Mouse (Mus musculus): ENCODE data around the gene Mctp1. TPM values are rescaled to one million over a fixed set of nuclear protein-coding genes. Genes with fewer than 3 reads are reported as not detected.

Gene Mctp1
- polyA plus RNA-seq, 3 experiments from 2014 or later = 4.7 to 32.3 (median 12.1) TPM

GRCm38 (mm10) chr13:76840712-76841111 is 456.4 kb downstream of the Mctp1 start:
- ATAC-seq = no peak

- peak; percentile 43 for ATAC-seq
Measured at GRCm38 (mm10) chr13:76844629-76845255, 460.4 kb downstream of the Mctp1 start.

- no peak for ATAC-seq
Measured at GRCm38 (mm10) chr13:76850412-76851054, 466.2 kb downstream of the Mctp1 start.

GRCm38 (mm10) chr13:76854306-76854705 is 470.0 kb downstream of the Mctp1 start:
- no peak for ATAC-seq

GRCm38 (mm10) chr13:76855021-76855420 is 470.7 kb downstream of the Mctp1 start:
- no peak for ATAC-seq

GRCm38 (mm10) chr13:76857024-76857423 is 472.7 kb downstream of the Mctp1 start:
- no peak for ATAC-seq

- no peak for ATAC-seq
Measured at GRCm38 (mm10) chr13:76858078-76858482, 473.7 kb downstream of the Mctp1 start.

GRCm38 (mm10) chr13:76870291-76870690 is 486.0 kb downstream of the Mctp1 start:
- no peak for ATAC-seq

GRCm38 (mm10) chr13:76877887-76878763 is 493.8 kb downstream of the Mctp1 start:
- ATAC-seq = no peak

GRCm38 (mm10) chr13:76879008-76879407 is 494.7 kb downstream of the Mctp1 start:
- no peak for ATAC-seq

GRCm38 (mm10) chr13:76884517-76885092 is 500.3 kb downstream of the Mctp1 start:
- no peak for ATAC-seq

GRCm38 (mm10) chr13:76892987-76893386 is 508.7 kb downstream of the Mctp1 start:
- ATAC-seq = no peak

GRCm38 (mm10) chr13:76895770-76896456 is 511.6 kb downstream of the Mctp1 start:
- ATAC-seq = no peak

- ATAC-seq = no peak
Measured at GRCm38 (mm10) chr13:76896457-76896790, 512.1 kb downstream of the Mctp1 start.

- no peak for ATAC-seq
Measured at GRCm38 (mm10) chr13:76918321-76918720, 534.0 kb downstream of the Mctp1 start.

- no peak for ATAC-seq
Measured at GRCm38 (mm10) chr13:76926851-76927250, 542.5 kb downstream of the Mctp1 start.

- ATAC-seq = no peak
Measured at GRCm38 (mm10) chr13:76927875-76928440, 543.6 kb downstream of the Mctp1 start.

- ATAC-seq = no peak
Measured at GRCm38 (mm10) chr13:76929152-76929551, 544.8 kb downstream of the Mctp1 start.

GRCm38 (mm10) chr13:76932933-76933332 is 548.6 kb downstream of the Mctp1 start:
- no peak for ATAC-seq

- ATAC-seq = no peak
Measured at GRCm38 (mm10) chr13:76949234-76949633, 564.9 kb downstream of the Mctp1 start.

GRCm38 (mm10) chr13:76967588-76967987 is 583.3 kb downstream of the Mctp1 start:
- no peak for ATAC-seq

GRCm38 (mm10) chr13:76969386-76969785 is 585.1 kb downstream of the Mctp1 start:
- no peak for ATAC-seq
